Mouse (Mus musculus) MEL (cell line): Measurements from ENCODE around the gene Tcea3. TPM values are rescaled to one million over a fixed set of nuclear protein-coding genes. Genes with fewer than 3 reads are reported as not detected.

Experiments
- DNase-seq: peaks from one replicate; pipeline ENCODE4 v3.0.0; 2011; ENCODE audit warnings: low read depth, low spot score
- H3K27ac ChIP-seq: 2 replicates; pipeline ENCODE4 v1.5.1; 2012; ENCODE audit warnings: low read depth, mild to moderate bottlenecking, control low read depth, low read length, moderate library complexity; ENCODE audit not compliant: control insufficient read depth
- H3K27me3 ChIP-seq, 2 experiments: fragments of 150-350 bp in 1 of 2; sonication (generic) in 1 of 2; 2 replicates each; pipeline ENCODE4 v1.6.1; 2012; ENCODE audit warnings: low read length in 2 of 2, mild to moderate bottlenecking in 2 of 2, improper control_type of control experiment in 1 of 2, moderate library complexity in 1 of 2; ENCODE audit not compliant: insufficient read depth in 2 of 2, control insufficient read depth in 1 of 2
- H3K36me3 ChIP-seq, 2 experiments: 2 replicates each; pipeline ENCODE4 v1.6.1; 2012 to 2014; ENCODE audit warnings: low read length in 2 of 2, improper control_type of control experiment in 1 of 2, inconsistent platforms in 1 of 2, mild to moderate bottlenecking in 1 of 2; ENCODE audit not compliant: insufficient read depth in 2 of 2, control insufficient read depth in 1 of 2
- H3K4me1 ChIP-seq, 2 experiments: fragments of 150-350 bp in 1 of 2; sonication (generic) in 1 of 2; 2 replicates each; pipeline ENCODE4 v1.6.1; 2012; ENCODE audit warnings: low read length in 2 of 2, improper control_type of control experiment in 1 of 2, mild to moderate bottlenecking in 1 of 2; ENCODE audit not compliant: insufficient read depth in 2 of 2, control insufficient read depth in 1 of 2
- H3K4me3 ChIP-seq, 2 experiments: fragments of 150-350 bp in 1 of 2; sonication (generic) in 1 of 2; 2 replicates each; pipeline ENCODE4 v1.5.1; 2012; ENCODE audit warnings: low read depth in 2 of 2, low read length in 2 of 2, mild to moderate bottlenecking in 2 of 2, moderate library complexity in 2 of 2, control low read depth in 1 of 2, improper control_type of control experiment in 1 of 2; ENCODE audit not compliant: control insufficient read depth in 1 of 2, insufficient read depth in 1 of 2
- H3K79me2 ChIP-seq: 2 replicates; pipeline ENCODE4 v1.6.1; 2012; ENCODE audit warnings: mild to moderate bottlenecking, low read length, moderate library complexity; ENCODE audit not compliant: control insufficient read depth, poor library complexity, insufficient read depth
- H3K9ac ChIP-seq: 2 replicates; pipeline ENCODE4 v1.6.1; 2012; ENCODE audit warnings: low read depth, mild to moderate bottlenecking, control low read depth, low read length, moderate library complexity; ENCODE audit not compliant: control insufficient read depth, poor library complexity, severe bottlenecking
- H3K9me3 ChIP-seq: fragments of 150-350 bp; sonication (generic); replicated peaks from 2 replicates; pipeline ENCODE4 v1.6.1; 2012; ENCODE audit warnings: mild to moderate bottlenecking, low read length, improper control_type of control experiment, moderate library complexity; ENCODE audit not compliant: insufficient read depth
- BHLHE40 ChIP-seq: IDR thresholded peaks from 2 replicates; pipeline ENCODE4 v1.6.1; 2012; ENCODE audit warnings: low read depth, mild to moderate bottlenecking, inconsistent platforms, low read length, improper control_type of control experiment, borderline replicate concordance
- CHD2 ChIP-seq: IDR thresholded peaks from 2 replicates; pipeline ENCODE4 v1.6.1; 2011; ENCODE audit warnings: low read length, improper control_type of control experiment
- CTCF ChIP-seq, 3 experiments: IDR thresholded peaks in 2 of 3; conservative IDR thresholded peaks in 1 of 3; 2 replicates each; pipeline ENCODE4 v1.5.1; 2011 to 2012; ENCODE audit warnings: low read length in 3 of 3, low read depth in 2 of 3, mild to moderate bottlenecking in 2 of 3, improper control_type of control experiment in 1 of 3, inconsistent platforms in 1 of 3, mixed read lengths in 1 of 3, moderate library complexity in 1 of 3; ENCODE audit not compliant: control insufficient read depth in 1 of 3, insufficient read depth in 1 of 3, poor library complexity in 1 of 3, severe bottlenecking in 1 of 3
- ETS1 ChIP-seq: IDR thresholded peaks from 2 replicates; pipeline ENCODE4 v1.6.1; 2012; ENCODE audit warnings: low read depth, mild to moderate bottlenecking, inconsistent platforms, low read length, improper control_type of control experiment, moderate library complexity
- GATA1 ChIP-seq: IDR thresholded peaks from 2 replicates; pipeline ENCODE4 v1.6.1; 2011; ENCODE audit warnings: low read depth, low read length, improper control_type of control experiment
- HCFC1 ChIP-seq: IDR thresholded peaks from 2 replicates; pipeline ENCODE4 v1.6.1; 2012; ENCODE audit warnings: low read depth, mild to moderate bottlenecking, inconsistent platforms, low read length, improper control_type of control experiment, moderate library complexity
- JUND ChIP-seq: IDR thresholded peaks from 2 replicates; pipeline ENCODE4 v1.6.1; 2011; ENCODE audit warnings: low read depth, mild to moderate bottlenecking, improper control_type of control experiment, low read length
- MAZ ChIP-seq: IDR thresholded peaks from 2 replicates; pipeline ENCODE4 v1.6.1; 2012; ENCODE audit warnings: low read depth, mild to moderate bottlenecking, inconsistent platforms, low read length, improper control_type of control experiment
- MEF2A ChIP-seq: IDR thresholded peaks from 2 replicates; pipeline ENCODE4 v1.6.1; 2014; ENCODE audit warnings: low read depth, mild to moderate bottlenecking, inconsistent platforms, low read length, improper control_type of control experiment; ENCODE audit not compliant: poor library complexity, insufficient replicate concordance, severe bottlenecking; ENCODE audit errors: extremely low read depth
- MYB ChIP-seq: IDR thresholded peaks from 2 replicates; pipeline ENCODE4 v1.6.1; 2011; ENCODE audit warnings: mild to moderate bottlenecking, low read depth, low read length, improper control_type of control experiment
- MYC ChIP-seq: IDR thresholded peaks from 2 replicates; pipeline ENCODE4 v1.6.1; 2011; ENCODE audit warnings: low read depth, mild to moderate bottlenecking, low read length, improper control_type of control experiment, moderate library complexity
- NELFE ChIP-seq: IDR thresholded peaks from 2 replicates; pipeline ENCODE4 v1.6.1; 2011; ENCODE audit warnings: low read depth, low read length, improper control_type of control experiment
- POLR2AphosphoS2 ChIP-seq: IDR thresholded peaks from 2 replicates; pipeline ENCODE4 v1.6.1; 2011; ENCODE audit warnings: low read length, improper control_type of control experiment
- POLR2AphosphoS5 ChIP-seq: IDR thresholded peaks from 2 replicates; pipeline ENCODE4 v1.6.1; 2012; ENCODE audit warnings: low read depth, borderline replicate concordance, mild to moderate bottlenecking, inconsistent platforms, low read length, moderate library complexity, mixed read lengths
- RCOR1 ChIP-seq: IDR thresholded peaks from 2 replicates; pipeline ENCODE4 v1.6.1; 2012; ENCODE audit warnings: low read depth, mild to moderate bottlenecking, inconsistent platforms, low read length, improper control_type of control experiment
- SMC3 ChIP-seq: IDR thresholded peaks from 2 replicates; pipeline ENCODE4 v1.6.1; 2011; ENCODE audit warnings: low read depth, low read length, improper control_type of control experiment
- TAL1 ChIP-seq: IDR thresholded peaks from 2 replicates; pipeline ENCODE4 v1.6.1; 2012; ENCODE audit warnings: mild to moderate bottlenecking, inconsistent platforms, low read length, moderate library complexity, mixed read lengths
- TBP ChIP-seq: IDR thresholded peaks from 2 replicates; pipeline ENCODE4 v1.8.0; 2011; ENCODE audit warnings: low read depth, low read length, improper control_type of control experiment
- UBTF ChIP-seq: IDR thresholded peaks from 2 replicates; pipeline ENCODE4 v1.6.1; 2012; ENCODE audit warnings: low read depth, mild to moderate bottlenecking, inconsistent platforms, low read length, improper control_type of control experiment, moderate library complexity, borderline replicate concordance; ENCODE audit not compliant: insufficient read depth
- USF2 ChIP-seq, 2 experiments: IDR thresholded peaks; 2 replicates each; pipeline ENCODE4 v1.6.1; 2011 to 2012; ENCODE audit warnings: improper control_type of control experiment in 2 of 2, low read length in 2 of 2, borderline replicate concordance in 1 of 2, inconsistent platforms in 1 of 2, low read depth in 1 of 2, mild to moderate bottlenecking in 1 of 2; ENCODE audit not compliant: insufficient read depth in 1 of 2
- ZC3H11A ChIP-seq: IDR thresholded peaks from 2 replicates; pipeline ENCODE4 v1.6.1; 2012; ENCODE audit warnings: low read depth, mild to moderate bottlenecking, inconsistent platforms, low read length, improper control_type of control experiment
- ZKSCAN1 ChIP-seq: IDR thresholded peaks from 2 replicates; pipeline ENCODE4 v1.6.1; 2012; ENCODE audit warnings: low read depth, mild to moderate bottlenecking, inconsistent platforms, low read length, improper control_type of control experiment, moderate library complexity
- polyA plus RNA-seq, 2 experiments: library from polyadenylated mRNA; stranded (reverse) in 1 of 2; unstranded in 1 of 2; fragments of >175 nt in 1 of 2; fragments of >200 nt in 1 of 2; gene quantifications; 2 replicates each; pipeline versions ENCODE4 v1.2.1 to v1.2.4; 2012; ENCODE audit warnings: low replicate concordance in 2 of 2, low read depth in 1 of 2; ENCODE audit not compliant: insufficient read length in 2 of 2, insufficient read depth in 1 of 2, missing spikeins in 1 of 2
- total RNA-seq: library from RNA; depleted of rRNA; stranded (reverse); fragments of 300-350 nt; gene quantifications from 2 replicates; pipeline ENCODE4 v1.2.3, GENCODE M21; 2012

Tcea3 gene
- total and polyA plus RNA-seq, 3 experiments: not detected

- no peak for TF ChIP-seq UBTF
- TF ChIP-seq SMC3: peak; percentile 79
- no peak for TF ChIP-seq RCOR1
- TF ChIP-seq POLR2AphosphoS5: no peak
- TF ChIP-seq BHLHE40: 0 out of 2 replicates have a peak, but pooled peaks have one; percentile 23
- no peak for TF ChIP-seq GATA1
- no peak for TF ChIP-seq MAZ
- TF ChIP-seq ETS1: no peak
- no peak for TF ChIP-seq MEF2A
- TF ChIP-seq CHD2: no peak
- TF ChIP-seq CTCF (IDR thresholded peaks at IDR 0.05 in 2 of 3, conservative IDR thresholded peaks at IDR 0.05 in 1 of 3; ENCODE audit: control insufficient read depth in 1 of 3, insufficient read depth in 1 of 3, low read depth in 2 of 3, low read length in 3 of 3, poor library complexity in 1 of 3, severe bottlenecking in 1 of 3): peak; percentile 58 to 95 (median 80)
- TF ChIP-seq JUND: no peak
- no peak for TF ChIP-seq MYB
- no peak for TF ChIP-seq HCFC1
Measured at GRCm38 (mm10) chr4:136260491-136261180, 13.1 kb downstream of the Tcea3 start (continued).

- Histone ChIP-seq H3K4me1 (peaks cover 0 to 10% of the 10 kb centered on the region in 2 experiments; a peak in 2 of 4 replicates), H3K27me3 (no peaks in the 10 kb centered on the region), H3K79me2 (no peaks in the 10 kb centered on the region), H3K4me3 (no peak overlapping the region), H3K36me3 (peaks cover 0 to 5% of the 10 kb centered on the region in 2 experiments; a peak in 2 of 4 replicates), H3K27ac (no peak overlapping the region), H3K9me3 (no peaks in the 10 kb centered on the region), H3K9ac (no peak overlapping the region)
- no peak for TF ChIP-seq POLR2AphosphoS2
- no peak for TF ChIP-seq CHD2
- no peak for TF ChIP-seq ZKSCAN1
- TF ChIP-seq MYB: no peak
- no peak for TF ChIP-seq UBTF
- TF ChIP-seq USF2 (IDR thresholded peaks at IDR 0.05; ENCODE audit: borderline replicate concordance in 1 of 2, insufficient read depth in 1 of 2, low read depth in 1 of 2, low read length in 2 of 2): no peak
- no peak for TF ChIP-seq JUND
- no peak for TF ChIP-seq MAZ
- TF ChIP-seq NELFE: no peak
- no peak for TF ChIP-seq TBP
- no peak for TF ChIP-seq TAL1
- TF ChIP-seq MYC: no peak
- no peak for TF ChIP-seq ETS1
- TF ChIP-seq ZC3H11A: no peak
- DNase-seq: no peak
Measured at GRCm38 (mm10) chr4:136261912-136262311, 14.4 kb downstream of the Tcea3 start.
